Mouse (Mus musculus): Measurements from ENCODE around the gene Cdc37l1. TPM values are rescaled to one million over a fixed set of nuclear protein-coding genes. Genes with fewer than 3 reads are reported as not detected.

The Cdc37l1 gene
- polyA plus RNA-seq, 1 experiment from 2014 or later = 34.9 TPM

DNA sequence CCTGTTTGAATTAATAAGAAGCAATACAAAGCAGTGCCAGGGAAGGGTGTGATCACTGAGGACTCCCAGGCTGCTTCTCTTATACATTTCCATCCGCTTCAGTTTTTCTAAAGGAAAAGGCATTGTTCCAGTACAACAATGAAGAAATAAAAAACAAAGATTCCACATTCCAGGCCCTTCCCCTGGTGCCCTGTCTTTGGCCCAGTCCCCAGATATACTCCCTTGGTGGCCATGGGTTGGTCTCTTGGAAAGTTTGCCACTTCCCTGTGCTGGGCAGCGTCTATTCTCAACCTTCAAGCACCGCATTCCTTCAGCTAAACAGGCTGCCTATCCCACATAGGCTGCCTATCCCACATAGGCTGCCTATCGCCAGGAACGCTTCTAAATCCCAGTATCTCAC lies 46.9 kb downstream of the Cdc37l1 start:
- no peaks in the 10 kb centered on the region for H3K27me3 ChIP-seq
- no peak for ATAC-seq (ENCODE audit: insufficient number of reproducible peaks, low FRiP score, low TSS enrichment, low read depth)
- H3K9me3 ChIP-seq = no peaks in the 10 kb centered on the region
- H3K4me1 ChIP-seq = no peaks in the 10 kb centered on the region
- H3K36me3 ChIP-seq = peaks cover 38% of the 10 kb centered on the region
- H3K4me2 ChIP-seq = no peak overlapping the region
- peak overlapping the region; percentile 18; the same call in 1 of the 2 replicates for H3K27ac ChIP-seq
- 88% methylated on average over 5 of the region's 5 CpGs for WGBS
- H3K4me3 ChIP-seq = no peak overlapping the region
- H3K9ac ChIP-seq = no peak overlapping the region

DNA sequence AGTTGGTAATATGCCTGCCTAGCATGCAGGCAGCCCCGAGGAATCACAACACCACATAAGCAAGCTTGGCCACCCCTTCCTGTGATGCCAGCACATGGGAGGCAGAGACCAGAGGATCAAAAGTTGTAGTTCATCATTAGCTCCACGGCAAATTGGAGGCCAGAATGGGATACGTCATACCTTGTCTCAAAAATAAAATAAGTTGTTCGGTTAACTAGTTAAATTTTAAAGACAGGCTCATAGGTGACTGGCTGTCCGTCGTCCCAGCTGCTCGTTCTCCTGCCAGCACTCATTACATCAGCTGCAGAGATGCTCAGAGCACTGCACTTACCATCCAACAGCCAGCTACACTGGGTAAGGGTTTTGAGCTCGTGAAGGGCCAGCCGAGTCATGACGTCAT lies 47.4 kb downstream of the Cdc37l1 start:
- 73% methylated on average over 10 of the region's 10 CpGs for WGBS
- no peaks in the 10 kb centered on the region for H3K9me3 ChIP-seq
- H3K9ac ChIP-seq = no peak overlapping the region
- no peaks in the 10 kb centered on the region for H3K27me3 ChIP-seq
- ATAC-seq (ENCODE audit: insufficient number of reproducible peaks, low FRiP score, low TSS enrichment, low read depth) = no peak
- H3K4me1 ChIP-seq = 0 out of 2 replicates have a peak, but pooled peaks cover 5% of the 10 kb centered on the region
- peak overlapping the region; percentile 18; the same call in 1 of the 2 replicates for H3K27ac ChIP-seq
- no peak overlapping the region for H3K4me3 ChIP-seq
- peaks cover 33% of the 10 kb centered on the region for H3K36me3 ChIP-seq
- H3K4me2 ChIP-seq = no peak overlapping the region

DNA sequence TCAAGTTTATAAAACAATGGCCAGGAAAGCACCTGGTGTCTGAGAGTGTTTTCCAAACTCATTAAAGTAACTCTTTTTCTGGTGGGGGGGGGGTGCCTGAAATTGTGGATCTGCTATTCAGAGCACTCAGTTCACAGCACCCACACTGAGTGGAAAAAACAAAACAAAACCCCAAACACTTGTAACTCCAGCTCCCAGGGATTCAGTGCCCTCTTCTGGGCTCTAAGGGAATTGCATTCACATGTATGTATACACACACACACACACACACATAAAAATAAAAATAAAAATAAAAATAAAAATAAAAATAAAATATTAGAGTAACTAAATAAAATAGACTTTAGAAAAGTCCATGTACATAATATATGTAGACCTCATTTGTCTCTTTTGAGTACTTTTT lies 49.2 kb downstream of the Cdc37l1 start:
- Histone ChIP-seq H3K36me3 (peaks cover 26% of the 10 kb centered on the region), H3K4me3 (no peak overlapping the region), H3K9me3 (no peaks in the 10 kb centered on the region), H3K27ac (no peak overlapping the region), H3K4me2 (no peak overlapping the region), H3K4me1 (0 out of 2 replicates have a peak, but pooled peaks cover 8% of the 10 kb centered on the region), H3K27me3 (no peaks in the 10 kb centered on the region), H3K9ac (no peak overlapping the region)
- ATAC-seq (ENCODE audit: insufficient number of reproducible peaks, low FRiP score, low TSS enrichment, low read depth) = no peak

DNA sequence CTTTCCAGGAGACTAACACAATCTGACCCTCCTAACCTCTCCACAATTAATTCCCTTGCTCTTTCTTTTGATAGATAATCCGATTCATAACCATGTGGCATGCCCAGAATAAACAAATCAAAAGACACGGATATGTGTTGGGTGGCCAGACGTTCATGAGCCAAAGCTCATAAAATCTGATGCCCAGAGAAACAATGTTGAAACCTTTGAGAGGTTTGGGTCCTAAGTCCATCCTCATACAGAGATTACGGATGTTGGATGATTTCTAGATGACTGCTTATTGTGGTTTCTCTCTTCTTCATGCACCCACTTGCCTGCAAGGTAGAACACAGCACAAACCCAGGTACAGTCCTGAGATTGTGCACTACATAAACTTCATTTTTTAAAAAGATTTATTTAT lies 50.1 kb downstream of the Cdc37l1 start:
- no peak overlapping the region for H3K4me3 ChIP-seq
- H3K4me2 ChIP-seq = no peak overlapping the region
- 95% methylated on average over 4 of the region's 4 CpGs for WGBS
- no peak overlapping the region for H3K9ac ChIP-seq
- peaks cover 25% of the 10 kb centered on the region for H3K36me3 ChIP-seq
- H3K4me1 ChIP-seq = 0 out of 2 replicates have a peak, but pooled peaks cover 8% of the 10 kb centered on the region
- H3K27me3 ChIP-seq = no peaks in the 10 kb centered on the region
- no peak overlapping the region for H3K27ac ChIP-seq
- ATAC-seq (ENCODE audit: insufficient number of reproducible peaks, low FRiP score, low TSS enrichment, low read depth) = no peak
- no peaks in the 10 kb centered on the region for H3K9me3 ChIP-seq

DNA sequence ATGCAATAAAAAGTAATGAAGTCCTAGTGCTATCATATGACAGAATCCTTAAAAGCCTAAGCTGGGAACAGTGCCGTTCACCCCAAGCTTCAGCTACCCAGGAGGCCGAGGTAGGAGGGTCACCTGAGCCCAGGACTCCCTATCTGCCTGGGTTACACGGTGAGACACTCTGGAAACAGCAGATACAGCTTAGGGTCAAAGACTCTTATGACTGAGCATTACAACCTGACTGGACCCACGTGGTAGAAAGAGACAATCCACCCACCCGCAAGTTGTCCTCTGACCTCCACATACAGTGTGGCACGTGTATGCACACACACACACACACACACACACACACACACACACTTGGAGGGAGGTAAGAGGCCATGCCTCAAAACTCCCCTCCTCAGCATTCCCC lies 52.0 kb downstream of the Cdc37l1 start:
- no peaks in the 10 kb centered on the region for H3K9me3 ChIP-seq
- H3K4me1 ChIP-seq = peaks cover 15% of the 10 kb centered on the region; the same call in 1 of the 2 replicates

DNA sequence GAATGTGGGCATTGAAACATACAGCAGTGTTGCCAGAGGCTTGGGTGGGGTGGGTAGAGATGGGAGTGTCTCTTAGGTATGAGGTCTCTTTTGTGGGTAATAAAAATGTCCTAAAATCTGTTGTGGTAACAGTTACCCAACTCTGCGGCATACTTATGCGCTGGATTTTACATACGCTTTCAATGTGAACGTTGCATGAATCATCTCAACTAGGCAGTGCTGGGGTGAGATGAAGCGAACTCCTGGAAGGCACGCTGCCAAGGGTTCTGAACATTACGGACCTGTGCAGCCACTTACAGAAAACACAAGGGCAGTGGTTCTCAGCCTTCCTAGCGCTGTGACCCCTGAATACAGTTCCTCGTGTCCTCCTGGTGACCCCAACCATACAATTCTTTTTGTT lies 52.5 kb downstream of the Cdc37l1 start:
- H3K4me2 ChIP-seq = no peak overlapping the region
- no peak overlapping the region for H3K27ac ChIP-seq
- no peak overlapping the region for H3K4me3 ChIP-seq
- 66% methylated on average over 9 of the region's 9 CpGs for WGBS
- no peak for ATAC-seq (ENCODE audit: insufficient number of reproducible peaks, low FRiP score, low TSS enrichment, low read depth)
- H3K36me3 ChIP-seq = peaks cover 7% of the 10 kb centered on the region; the same call in 1 of the 2 replicates
- no peak overlapping the region for H3K9ac ChIP-seq
- H3K9me3 ChIP-seq = no peaks in the 10 kb centered on the region
- no peaks in the 10 kb centered on the region for H3K27me3 ChIP-seq
- peaks cover 15% of the 10 kb centered on the region; the same call in 1 of the 2 replicates for H3K4me1 ChIP-seq

More for the DNA sequence above, 52.0 kb downstream of the Cdc37l1 start:
- H3K27me3 ChIP-seq = no peaks in the 10 kb centered on the region
- no peak overlapping the region for H3K9ac ChIP-seq
- 71% methylated on average over 6 of the region's 6 CpGs for WGBS
- H3K36me3 ChIP-seq = peaks cover 11% of the 10 kb centered on the region
- ATAC-seq (ENCODE audit: insufficient number of reproducible peaks, low FRiP score, low TSS enrichment, low read depth) = no peak
- no peak overlapping the region for H3K4me3 ChIP-seq
- H3K4me2 ChIP-seq = no peak overlapping the region
- no peak overlapping the region for H3K27ac ChIP-seq

DNA sequence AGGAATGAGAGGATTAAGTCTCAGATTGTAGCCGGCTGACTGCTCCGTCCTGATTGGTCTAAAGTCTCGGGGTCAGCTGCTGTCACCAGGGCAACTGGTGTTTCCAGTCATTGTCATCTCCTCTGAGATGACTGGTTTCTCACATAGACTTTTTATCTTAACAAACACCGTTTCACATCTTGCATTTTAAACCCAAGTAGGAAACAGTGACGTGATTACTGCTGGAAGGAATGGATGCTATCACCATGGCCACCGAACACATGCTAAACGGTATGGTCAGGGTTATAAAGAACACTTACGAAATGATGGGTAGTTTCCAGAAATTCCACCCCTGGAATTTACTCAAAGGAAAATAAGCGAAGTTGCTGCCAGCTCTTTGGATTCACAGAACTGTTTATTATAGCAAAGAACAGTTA lies 54.2 kb downstream of the Cdc37l1 start:
- Histone ChIP-seq H3K4me2 (no peak overlapping the region), H3K4me3 (no peak overlapping the region), H3K9ac (no peak overlapping the region), H3K27ac (no peak overlapping the region), H3K27me3 (no peaks in the 10 kb centered on the region), H3K4me1 (peaks cover 21% of the 10 kb centered on the region), H3K36me3 (peaks cover 5% of the 10 kb centered on the region; the same call in 1 of the 2 replicates), H3K9me3 (no peaks in the 10 kb centered on the region)
- WGBS = 55% methylated on average over 9 of the region's 9 CpGs
- ATAC-seq (ENCODE audit: insufficient number of reproducible peaks, low FRiP score, low TSS enrichment, low read depth) = no peak

DNA sequence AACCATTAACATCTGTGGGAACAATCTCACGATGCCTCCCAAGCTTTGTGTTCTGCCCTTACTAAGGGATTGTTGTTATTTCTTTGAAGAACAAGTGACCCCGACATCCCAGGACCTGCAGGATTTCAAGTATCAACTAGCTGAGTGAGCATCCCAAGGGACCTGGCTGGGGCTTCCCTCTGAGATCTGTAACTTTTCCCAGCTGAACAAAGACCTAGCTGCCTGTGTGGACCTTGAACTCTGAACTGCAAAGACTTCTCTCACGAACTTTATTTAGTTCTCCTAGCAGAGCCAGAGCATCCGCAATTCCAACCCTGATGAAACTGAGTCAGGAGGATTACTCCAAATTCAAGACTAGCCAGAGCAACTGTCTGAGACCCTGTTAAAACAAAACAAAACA lies 55.2 kb downstream of the Cdc37l1 start:
- WGBS = 62% methylated on average over 4 of the region's 4 CpGs
- Histone ChIP-seq H3K4me2 (no peak overlapping the region), H3K9me3 (no peaks in the 10 kb centered on the region), H3K27me3 (no peaks in the 10 kb centered on the region), H3K9ac (no peak overlapping the region), H3K27ac (no peak overlapping the region), H3K4me1 (peaks cover 21% of the 10 kb centered on the region), H3K36me3 (peaks cover under 1% of the 10 kb centered on the region; the same call in 1 of the 2 replicates), H3K4me3 (no peak overlapping the region)
- ATAC-seq (ENCODE audit: insufficient number of reproducible peaks, low FRiP score, low TSS enrichment, low read depth) = no peak

DNA sequence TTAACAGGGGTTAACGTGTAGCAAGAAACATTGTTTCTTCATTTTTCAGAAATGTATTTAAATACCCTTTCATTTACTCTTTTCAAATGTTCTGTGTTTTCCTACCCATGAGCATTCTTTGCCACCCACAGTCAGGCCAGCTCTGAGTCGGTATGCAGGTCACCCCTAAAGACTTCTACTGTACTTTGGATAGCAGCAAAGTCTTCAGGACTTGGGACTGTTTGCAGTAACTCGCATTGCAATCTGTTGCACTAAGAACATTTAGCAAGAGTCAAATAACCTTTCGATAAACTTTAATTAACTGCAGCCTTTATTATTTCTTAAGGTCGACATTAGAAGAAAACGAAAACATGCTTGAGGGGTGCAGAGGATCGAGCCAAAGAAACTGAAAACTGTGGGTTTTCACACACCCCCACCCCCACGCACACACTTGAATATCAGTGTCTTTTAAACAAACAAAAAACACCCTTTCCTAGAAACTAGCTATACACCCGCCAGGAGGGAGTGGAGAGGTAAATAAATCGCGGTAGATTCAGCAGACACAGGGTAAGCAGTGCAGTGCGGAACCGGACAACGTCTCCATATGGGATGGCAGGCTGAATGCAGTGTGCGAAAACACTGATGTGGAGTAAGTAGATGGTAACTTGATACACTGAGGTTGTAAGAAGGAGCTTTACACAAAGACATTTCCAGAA lies 56.0 kb downstream of the Cdc37l1 start:
- no peaks in the 10 kb centered on the region for H3K36me3 ChIP-seq
- peaks cover 21% of the 10 kb centered on the region for H3K4me1 ChIP-seq
- no peaks in the 10 kb centered on the region for H3K9me3 ChIP-seq
- no peak for ATAC-seq (ENCODE audit: insufficient number of reproducible peaks, low FRiP score, low TSS enrichment, low read depth)
- H3K4me2 ChIP-seq = peak overlapping the region; percentile 75
- peak overlapping the region; percentile 33; the same call in 1 of the 2 replicates for H3K27ac ChIP-seq
- peak overlapping the region; percentile 83 for H3K4me3 ChIP-seq
- no peaks in the 10 kb centered on the region for H3K27me3 ChIP-seq
- no peak overlapping the region for H3K9ac ChIP-seq
- WGBS = 30% methylated on average over 15 of the region's 15 CpGs

DNA sequence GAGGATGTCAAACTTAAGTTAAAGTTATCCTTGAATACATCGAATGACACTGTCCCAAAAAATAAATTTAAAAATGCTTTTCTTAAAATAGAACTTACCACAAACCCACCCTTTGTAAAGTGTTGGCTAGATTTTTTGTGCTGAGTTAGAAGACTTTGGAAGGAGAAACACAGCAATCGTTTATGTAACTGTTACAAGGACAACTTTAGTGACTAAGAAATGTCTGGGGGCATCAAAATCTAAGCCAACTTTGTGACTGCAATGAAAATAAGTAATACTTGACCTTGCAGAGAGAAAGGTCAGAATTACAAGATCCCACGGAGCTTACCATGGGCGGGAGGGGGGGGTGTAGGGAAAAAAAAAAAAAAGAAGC lies 56.8 kb downstream of the Cdc37l1 start:
- Histone ChIP-seq H3K36me3 (no peaks in the 10 kb centered on the region), H3K4me1 (peaks cover 21% of the 10 kb centered on the region), H3K27me3 (no peaks in the 10 kb centered on the region), H3K9ac (peak overlapping the region; percentile 76; the same call in 1 of the 2 replicates), H3K4me3 (peak overlapping the region; percentile 83), H3K4me2 (peak overlapping the region; percentile 75), H3K9me3 (no peaks in the 10 kb centered on the region), H3K27ac (peak overlapping the region; percentile 89)
- WGBS = 26% methylated on average over 4 of the region's 4 CpGs
- no peak for ATAC-seq (ENCODE audit: insufficient number of reproducible peaks, low FRiP score, low TSS enrichment, low read depth)

DNA sequence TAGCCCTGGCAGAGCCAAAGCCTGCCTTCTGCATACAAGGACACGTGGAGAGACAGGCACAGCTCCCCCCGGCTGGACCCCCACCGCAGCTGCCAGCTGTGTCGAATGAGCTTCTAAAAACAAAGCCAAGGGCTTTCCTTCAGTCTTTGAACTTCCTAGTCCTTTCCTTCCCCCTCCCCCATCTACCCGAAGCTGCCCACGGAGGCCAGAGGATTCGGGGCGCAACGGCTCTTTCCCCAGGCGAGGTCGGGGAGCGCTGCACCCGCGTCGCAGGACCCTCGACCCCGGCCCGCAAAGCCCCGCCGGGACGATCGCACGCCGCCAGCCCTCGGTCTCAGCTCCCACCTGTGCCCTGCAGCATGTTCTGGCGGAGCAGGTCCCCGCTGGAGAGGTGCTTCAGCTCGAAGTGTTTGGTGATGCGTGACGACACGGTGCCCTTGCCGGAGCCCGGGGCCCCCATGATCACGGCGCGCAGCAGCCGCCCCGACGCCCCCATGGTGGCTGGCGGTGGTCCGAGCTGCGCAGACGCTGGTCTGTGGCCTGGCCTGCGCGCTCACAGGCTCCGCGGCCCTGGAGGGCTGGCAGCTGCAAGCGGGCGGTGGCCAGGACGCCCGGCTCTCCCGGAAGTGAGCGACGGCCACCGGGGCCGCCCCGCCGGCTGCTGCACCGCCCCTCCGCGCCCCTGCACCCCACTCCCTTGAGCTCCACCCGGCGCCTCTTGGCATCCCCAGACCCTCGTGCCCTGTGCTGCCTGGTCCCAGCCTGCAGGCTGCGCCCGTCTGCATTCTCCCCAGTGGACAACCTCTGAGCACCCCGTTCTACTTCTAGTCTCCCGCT lies 57.4 kb downstream of the Cdc37l1 start, which contains the start of gene Ak3:
Gene Ak3 (minus strand): TSS at position 628 of the 837 bp plus-strand sequence.
- under 1% methylated on average over 68 of the region's 68 CpGs for WGBS
- Histone ChIP-seq H3K36me3 (no peaks in the 10 kb centered on the region), H3K4me3 (peak within 1 kb of the TSS; percentile 83), H3K27me3 (no peaks in the 10 kb centered on the region), H3K4me2 (peak within 1 kb of the TSS; percentile 75), H3K27ac (peak within 1 kb of the TSS; percentile 89), H3K9ac (peak within 1 kb of the TSS; percentile 76), H3K4me1 (peaks cover 17% of the 10 kb centered on the region), H3K9me3 (no peaks in the 10 kb centered on the region)
- ATAC-seq (ENCODE audit: insufficient number of reproducible peaks, low FRiP score, low TSS enrichment, low read depth) = peak; percentile 73
